Mouse (Mus musculus) v-Abl transformed pro-B cells (cell line): ENCODE measurements around the gene Rccd1.

Experiments
- in situ Hi-C, 2 experiments: fragments of 400-800 bp; cut with MboI; formaldehyde crosslinking; loops; one replicate each; pipeline ENCODE4 v1.15.1; 2025; ENCODE audit not compliant: unreplicated experiment in 2 of 2

The Rccd1 gene

DNA sequence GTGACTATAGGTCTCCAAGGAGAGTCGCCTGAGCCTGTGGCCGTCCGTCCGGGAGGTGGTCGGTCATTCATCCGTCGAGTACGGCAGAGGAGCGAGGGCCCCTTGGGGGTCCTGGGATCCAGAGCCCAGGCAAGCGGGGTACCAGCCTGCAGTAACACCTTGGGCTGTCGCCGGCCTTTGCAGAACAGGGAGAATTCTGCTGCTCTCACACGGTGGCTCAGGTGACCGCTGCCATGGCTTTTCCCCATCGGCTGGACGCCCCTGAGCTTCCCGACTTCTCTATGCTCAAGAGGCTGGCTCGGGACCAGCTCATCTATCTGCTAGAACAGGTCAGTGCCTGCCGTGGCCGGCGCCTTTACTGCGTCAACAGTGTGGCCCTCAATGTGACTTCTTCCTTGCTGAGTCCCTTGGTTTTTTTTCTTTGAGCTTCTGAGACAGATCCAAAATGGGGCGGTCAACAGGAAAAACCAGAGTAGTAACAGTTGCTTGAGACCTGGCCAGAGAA, 54.5 kb downstream of the Rccd1 start:
- in situ Hi-C loops: no loop called here

DNA sequence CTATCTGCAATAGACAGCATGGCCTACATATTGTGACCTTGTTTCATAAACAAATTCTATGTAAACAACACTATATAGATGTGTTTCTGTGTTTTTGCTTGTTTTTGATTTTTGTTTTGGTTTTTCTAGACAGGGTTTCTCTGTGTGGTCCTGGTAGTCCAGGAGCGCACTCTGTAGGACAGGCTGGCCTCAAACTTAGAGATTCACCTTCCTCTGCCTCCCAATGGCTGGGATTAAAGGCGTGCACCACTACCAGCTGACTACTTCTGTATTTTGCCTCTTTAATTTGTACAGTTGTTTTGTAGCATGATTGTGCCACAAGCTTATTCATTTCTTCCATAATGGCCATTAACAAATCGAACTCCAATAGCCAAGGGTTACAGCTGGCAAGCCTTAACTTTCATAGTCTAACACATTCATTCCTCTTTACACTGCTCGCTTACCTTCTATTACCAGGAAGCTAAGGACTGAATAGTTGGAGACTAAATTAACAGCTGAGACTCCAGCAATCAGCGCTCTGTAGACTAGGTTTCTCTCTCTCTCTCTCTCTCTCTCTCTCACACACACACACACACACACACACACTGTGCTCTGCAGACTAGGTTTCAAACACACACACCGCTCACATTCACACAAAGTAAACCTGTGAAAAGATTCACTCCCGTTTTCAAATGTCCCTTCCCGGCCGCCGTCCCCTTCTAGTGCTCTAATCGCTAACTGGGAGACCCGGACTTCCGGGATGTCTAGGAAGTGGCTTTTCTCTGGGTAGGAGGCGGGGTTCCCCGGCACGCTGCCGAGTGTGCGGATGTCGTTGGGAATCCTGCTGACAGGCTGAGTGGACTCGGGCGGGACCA, 55.1 kb downstream of the Rccd1 start, which contains the start of gene Vps33b:
TSS of gene Vps33b (plus strand) at position 753 of the 854 bp plus-strand sequence.
- in situ Hi-C loops: no loop called here

DNA sequence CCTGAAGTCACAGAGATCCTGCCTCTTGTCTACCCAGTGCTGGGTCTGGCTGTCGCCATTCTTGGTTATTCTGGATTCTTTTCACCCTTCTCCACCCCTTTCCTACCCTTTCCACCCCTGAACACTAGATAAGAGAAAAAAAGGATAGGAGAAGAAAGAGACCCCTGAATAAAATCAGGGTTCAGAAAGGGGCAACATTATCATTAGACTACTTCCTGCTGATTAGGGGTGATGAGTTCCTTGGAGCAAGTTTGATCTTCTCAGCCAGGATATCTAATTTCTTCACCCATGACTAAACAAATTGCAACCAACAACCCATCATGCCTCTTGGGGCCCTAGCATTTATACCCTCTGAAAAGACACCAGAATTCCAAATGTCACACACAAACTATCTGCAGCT, 56.5 kb downstream of the Rccd1 start:
- in situ Hi-C loops: no loop called here

DNA sequence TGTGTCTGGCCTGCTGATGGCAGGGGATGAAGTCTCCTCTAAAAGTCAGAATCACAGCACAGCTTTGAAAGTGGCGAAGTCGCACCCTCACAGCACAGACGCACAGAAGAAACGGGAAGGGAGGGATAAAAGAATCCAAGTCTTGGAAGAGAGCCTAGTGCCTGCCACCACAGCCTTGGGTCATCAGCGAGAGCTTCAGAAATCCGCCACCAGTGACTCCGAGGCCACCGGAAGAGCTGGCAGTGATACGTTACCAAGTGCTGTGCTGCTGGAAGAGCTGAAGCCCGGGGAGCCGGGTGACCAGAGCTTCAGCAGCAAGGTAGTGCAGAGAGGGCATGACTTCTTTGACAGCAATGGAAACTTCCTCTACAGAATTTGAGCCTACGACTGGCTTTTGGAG, 59.6 kb downstream of the Rccd1 start:
- in situ Hi-C loops: no loop called here

DNA sequence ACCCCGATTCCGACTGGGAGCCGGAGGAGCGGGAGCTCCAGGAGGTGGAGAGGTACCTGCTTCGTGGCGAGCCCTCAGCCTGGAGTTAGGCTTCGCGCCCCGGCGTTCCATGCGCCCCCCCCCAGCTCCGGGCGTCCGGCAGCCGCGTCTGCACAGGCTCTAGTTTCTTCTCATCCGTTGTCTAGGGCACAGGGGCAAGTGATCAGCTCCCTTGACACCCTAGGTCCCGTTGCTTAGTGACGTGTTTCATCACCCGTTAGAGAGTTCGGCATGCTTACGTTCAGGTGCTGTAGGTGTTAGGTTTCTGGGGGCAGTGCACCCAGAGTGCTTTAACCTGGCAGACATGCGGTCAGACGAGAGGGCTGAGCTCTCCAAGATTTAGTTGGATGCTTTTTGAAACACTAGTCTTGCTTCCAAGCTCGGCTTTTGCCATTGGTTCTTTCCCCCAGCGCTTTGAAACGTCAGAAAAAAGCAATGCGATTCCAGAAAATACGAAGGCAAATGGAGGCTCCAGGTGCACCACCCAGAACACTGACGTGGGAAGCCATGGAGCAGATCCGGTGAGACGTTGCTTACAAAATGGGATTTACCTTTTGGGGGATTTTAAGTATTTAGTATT, 62.8 kb downstream of the Rccd1 start:
- in situ Hi-C loops: no loop called here

DNA sequence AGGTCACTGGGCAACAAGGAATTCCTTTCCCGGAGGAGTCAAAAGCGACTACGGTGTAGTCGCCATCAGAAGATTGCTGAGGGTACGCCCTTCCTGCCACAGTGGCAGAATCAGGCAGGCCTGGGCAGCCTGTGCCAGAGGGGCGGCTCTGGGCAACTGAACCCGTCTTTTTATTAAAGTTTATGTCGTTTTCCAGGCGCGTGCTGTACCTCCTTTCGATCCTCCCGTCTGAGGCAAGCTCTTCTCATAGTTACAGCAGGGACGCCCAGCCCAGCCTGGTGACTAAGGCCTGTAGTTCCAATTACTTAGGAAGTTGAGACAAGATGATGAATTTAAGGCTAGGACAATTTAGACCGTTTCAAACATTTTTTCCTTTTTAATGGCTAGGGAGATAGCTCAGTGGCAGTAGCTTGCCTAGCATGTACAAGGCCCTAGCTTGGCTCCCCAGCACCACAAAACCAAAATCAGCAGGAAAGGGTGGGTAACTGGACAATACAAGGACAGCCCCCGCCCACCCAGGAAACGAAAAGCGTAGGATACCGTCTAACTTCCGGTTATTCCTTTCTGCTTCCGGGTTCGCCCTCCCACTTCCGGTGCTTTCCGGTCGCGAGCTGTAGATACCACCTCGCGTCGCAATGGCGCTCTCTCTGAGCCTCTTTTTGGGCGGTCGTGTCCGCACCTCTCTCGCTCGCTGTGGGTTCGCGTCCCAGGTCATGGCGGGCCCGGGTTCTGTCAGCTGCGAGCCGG, 63.5 kb downstream of the Rccd1 start, which contains the start of gene Ngrn:
TSS of gene Ngrn (plus strand) at position 591 of the 747 bp plus-strand sequence.
- in situ Hi-C loops: no loop called here

DNA sequence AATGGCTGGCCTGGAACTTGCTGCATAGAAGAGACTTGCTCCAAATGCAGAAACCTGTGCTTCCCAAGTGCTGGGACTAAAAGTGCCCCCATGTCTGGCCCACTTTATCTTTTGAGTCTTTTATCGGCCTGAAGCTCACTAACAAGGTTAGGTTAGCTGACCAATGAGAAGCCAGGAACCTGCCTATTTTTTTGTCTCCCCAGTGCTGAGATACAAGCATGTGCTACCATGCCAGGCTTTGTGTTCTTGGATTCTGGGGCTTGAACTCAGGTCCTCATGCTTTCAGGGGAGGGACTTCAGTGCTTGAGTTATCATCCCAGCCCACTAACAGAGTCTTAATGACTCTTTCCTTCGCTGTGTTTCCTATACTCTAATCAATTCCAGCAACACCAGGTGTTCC, 66.5 kb downstream of the Rccd1 start:
- in situ Hi-C loops: loop anchor here in 1 of 2 experiments (5.0 to 10.0 kb wide), 2 partner anchors 115 to 243 kb away; no protein-coding TSS in a partner anchor

DNA sequence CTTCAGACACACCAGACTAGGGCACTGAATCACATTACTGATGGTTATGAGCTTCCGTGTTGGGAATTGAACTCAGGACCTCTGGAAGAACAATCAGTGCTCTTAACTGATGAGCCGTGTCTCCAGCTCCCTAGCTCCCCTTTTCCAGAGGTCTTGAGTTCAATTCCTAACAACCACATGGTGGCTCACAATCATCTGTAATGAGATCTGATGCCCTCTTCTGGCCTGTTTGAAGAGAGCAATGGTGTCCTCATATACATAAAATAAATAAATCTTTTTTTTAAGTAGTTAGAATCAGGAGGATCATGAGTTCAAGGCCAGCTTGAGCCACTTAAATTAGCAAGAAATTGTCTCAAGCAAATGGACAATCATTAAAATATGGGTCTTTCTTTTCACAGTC, 68.3 kb downstream of the Rccd1 start:
- in situ Hi-C loops: loop anchor here in 1 of 2 experiments (5.0 to 10.0 kb wide), 2 partner anchors 114 to 241 kb away; no protein-coding TSS in a partner anchor

DNA sequence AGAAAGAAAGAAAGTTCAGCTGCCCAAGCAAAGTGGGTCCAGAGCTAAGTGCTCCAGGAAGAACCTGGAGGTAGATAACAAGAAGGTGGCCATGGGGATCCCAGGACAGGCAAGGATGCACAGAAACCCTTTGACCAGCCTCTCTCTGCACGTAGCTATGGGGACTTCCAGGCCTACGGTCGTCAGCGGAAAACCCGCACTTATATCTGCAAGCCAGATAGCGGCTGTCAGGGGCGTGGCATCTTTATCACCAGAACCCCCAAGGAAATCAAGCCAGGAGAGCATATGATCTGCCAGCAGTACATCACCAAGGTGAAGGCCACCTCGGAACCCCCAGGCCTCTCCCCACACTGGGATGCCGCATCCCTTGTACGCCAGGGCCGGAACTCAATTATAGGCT, 71.4 kb downstream of the Rccd1 start:
- in situ Hi-C loops: loop anchor here (5.0 to 10.0 kb wide), 2 partner anchors 111 to 238 kb away; no protein-coding TSS in a partner anchor

DNA sequence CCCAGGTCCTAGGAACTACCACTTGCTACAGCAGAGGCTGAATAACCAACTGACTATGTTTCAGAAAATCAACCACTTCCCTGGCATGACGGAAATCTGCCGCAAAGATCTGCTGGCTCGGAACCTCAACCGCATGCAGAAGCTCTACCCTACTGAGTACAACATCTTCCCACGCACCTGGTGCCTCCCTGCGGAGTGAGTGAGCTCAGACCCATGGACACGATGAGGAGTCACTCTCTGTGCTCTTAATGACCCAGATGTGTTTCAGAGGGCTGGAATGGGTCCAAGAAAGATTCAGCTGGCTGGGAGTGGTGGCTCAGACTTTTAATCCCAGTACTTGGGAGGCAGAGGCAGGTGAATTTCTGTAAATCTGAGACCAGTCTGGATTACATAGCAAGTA, 71.8 kb downstream of the Rccd1 start:
- in situ Hi-C loops: loop anchor here (5.0 to 10.0 kb wide), 2 partner anchors 110 to 238 kb away; no protein-coding TSS in a partner anchor

DNA sequence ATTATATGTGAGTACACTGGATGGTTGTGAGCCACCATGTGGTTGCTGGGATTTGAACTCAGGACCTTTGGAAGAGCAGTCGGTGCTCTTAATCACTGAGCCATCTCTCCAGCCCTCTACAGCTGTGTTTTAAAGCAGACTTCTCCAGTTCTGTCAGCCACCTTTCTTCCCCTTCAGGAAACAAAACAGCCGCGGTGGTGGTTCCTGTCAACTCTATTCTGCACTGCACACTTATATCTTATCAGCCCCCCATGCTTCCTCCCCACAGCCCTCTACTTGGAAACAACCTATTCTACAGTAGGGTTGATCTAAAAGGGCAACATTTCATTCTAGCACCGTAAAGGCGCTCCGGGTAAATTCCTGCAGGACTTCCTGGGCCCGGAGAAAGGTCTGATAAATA, 77.4 kb downstream of the Rccd1 start:
- in situ Hi-C loops: no loop called here

DNA sequence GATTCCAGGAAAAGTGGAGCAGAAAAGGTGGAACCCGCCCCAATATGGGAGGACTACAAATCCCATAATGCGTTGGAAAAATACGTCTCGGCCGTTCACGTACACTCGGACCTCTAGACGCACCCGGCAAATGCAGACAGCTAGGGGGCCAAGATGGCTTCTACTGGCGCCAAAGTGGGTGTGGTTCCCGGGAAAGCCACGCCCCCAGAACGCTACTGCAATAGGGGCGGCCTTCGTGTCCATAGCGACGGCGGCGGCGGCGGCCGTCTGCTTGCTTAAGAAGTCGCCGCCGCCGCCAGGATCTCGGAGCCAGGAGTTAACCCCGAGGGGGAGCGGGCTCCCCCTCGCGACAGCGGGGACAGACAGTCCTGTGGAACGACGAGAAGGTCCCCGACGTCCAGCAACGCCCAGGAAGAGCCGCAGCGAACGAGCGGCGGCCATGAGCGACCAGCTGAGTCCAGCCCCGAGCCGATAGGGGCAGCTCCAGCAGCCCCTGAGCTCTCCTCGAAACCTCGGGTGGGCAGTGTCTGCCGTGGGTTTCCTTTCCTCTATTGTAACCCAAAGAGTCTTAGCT, 78.0 kb downstream of the Rccd1 start, which contains the start of gene Ttll13:
TSS of gene Ttll13 (plus strand) at position 229 of the 574 bp plus-strand sequence.
- in situ Hi-C loops: no loop called here

DNA sequence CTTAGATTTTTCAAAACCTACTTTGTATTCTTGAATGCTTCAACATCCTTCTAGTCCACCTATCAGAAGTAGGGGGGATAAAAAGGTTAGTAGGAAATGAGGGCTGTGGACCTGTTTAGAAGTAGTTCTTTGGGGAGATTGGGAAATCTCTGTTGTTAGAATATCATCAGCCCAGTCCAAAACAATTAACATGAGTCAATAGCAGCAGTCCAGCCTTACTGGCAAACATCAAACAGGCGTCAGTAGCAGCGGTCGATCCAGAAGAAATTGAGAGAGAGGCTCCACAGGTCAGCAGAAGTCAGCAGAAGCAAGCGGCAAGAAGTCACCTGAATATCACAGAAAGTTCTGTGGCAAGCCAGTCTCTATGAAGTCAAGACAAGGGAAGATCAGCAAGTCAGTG, 79.4 kb downstream of the Rccd1 start:
- in situ Hi-C loops: no loop called here
